Mouse (Mus musculus): ENCODE measurements at regions not wholly inside any gene's neighbourhood (a gene's known extent, or its start where the extent isn't known, plus 50 kb on each side); places are given as distances from the start of the nearest gene placed in this dataset.

- ATAC-seq (replicated peaks; ENCODE audit: low FRiP score, low TSS enrichment, poor library complexity, severe bottlenecking), result no peak
Observed at GRCm38 (mm10) chr9:8273253-8273652, 139.2 kb upstream of the Cep126 start.

- ATAC-seq (replicated peaks; ENCODE audit: low FRiP score, low TSS enrichment, poor library complexity, severe bottlenecking), result no peak
Observed at GRCm38 (mm10) chr9:8249542-8249941, 115.4 kb upstream of the Cep126 start.

- no peak for ATAC-seq (replicated peaks; ENCODE audit: low FRiP score, low TSS enrichment, poor library complexity, severe bottlenecking)
Observed at GRCm38 (mm10) chr9:8228078-8228477, 94.0 kb upstream of the Cep126 start.

- no peak for ATAC-seq (replicated peaks; ENCODE audit: low FRiP score, low TSS enrichment, poor library complexity, severe bottlenecking)
Observed at GRCm38 (mm10) chr9:8226415-8226814, 92.3 kb upstream of the Cep126 start.

- ATAC-seq (replicated peaks; ENCODE audit: low FRiP score, low TSS enrichment, poor library complexity, severe bottlenecking), result peak; percentile 71
Observed at GRCm38 (mm10) chr9:8208855-8209254, 74.8 kb upstream of the Cep126 start.

GRCm38 (mm10) chr9:8185433-8185832 is 51.3 kb upstream of the Cep126 start:
- no peak for ATAC-seq (replicated peaks; ENCODE audit: low FRiP score, low TSS enrichment, poor library complexity, severe bottlenecking)
